Mouse (Mus musculus) right cerebral cortex, postnatal 25 days (tissue): ENCODE data around the gene Popdc2.

Source experiments
- DNase-seq: peaks from one replicate; pipeline ENCODE4 v3.0.0; 2022

Gene Popdc2

DNA sequence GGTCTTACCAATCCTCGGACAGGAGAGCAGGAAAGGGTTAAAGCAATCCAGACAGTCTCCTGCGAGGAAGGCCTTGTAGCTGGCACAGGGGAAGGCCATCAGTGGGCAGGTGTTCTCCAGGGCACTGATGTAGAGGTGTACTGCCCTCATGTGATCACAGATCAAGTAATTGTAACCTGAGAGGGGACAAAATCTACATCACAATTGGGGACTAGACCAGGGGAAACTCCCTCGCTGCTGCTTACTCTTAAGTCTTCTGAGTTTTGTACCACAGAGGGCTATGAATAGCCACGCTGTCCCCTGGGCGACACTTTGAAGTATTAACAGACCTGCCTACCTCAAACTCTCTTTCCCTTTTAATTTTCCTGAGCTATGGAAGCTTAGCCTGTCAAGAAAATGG is 45.6 kb downstream of the Popdc2 start:
- no peak for DNase-seq

DNA sequence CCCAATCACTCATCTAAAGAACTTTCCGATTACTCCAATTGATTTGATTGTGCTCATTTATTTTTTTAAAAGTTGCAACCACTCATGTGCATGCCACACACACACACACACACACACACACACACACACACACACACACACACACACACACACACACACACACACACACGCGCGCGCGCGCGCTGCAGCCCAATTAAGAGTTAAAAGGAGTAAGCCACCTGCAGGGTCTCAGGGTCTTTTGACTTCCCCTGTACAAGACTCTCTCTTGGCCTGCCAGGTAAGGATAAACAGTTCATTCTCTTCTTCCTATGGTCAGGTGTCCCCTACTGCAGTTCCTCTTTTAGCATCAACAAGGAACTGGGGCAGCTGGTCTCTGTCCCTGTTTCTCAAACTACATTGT is 46.4 kb downstream of the Popdc2 start:
- DNase-seq: no peak

DNA sequence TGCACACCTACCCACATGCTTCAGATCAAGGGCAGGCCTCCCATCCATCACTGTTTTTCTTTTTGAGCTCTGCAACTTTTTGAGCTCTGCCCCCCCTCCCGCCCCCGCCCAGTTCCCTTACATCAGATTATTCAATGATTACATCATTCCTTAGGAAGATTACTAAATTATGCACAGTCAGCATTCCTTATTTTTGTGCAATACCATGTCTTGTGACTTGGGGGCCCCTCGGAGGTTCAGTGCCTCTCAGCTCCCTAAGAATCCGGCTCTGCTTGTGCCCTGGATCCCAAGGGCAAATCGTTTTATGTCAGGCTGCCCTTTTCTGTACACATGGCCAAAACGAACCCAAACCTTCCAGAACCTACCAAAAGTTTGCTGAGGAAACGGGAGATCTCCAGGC is 52.9 kb downstream of the Popdc2 start:
- no peak for DNase-seq

DNA sequence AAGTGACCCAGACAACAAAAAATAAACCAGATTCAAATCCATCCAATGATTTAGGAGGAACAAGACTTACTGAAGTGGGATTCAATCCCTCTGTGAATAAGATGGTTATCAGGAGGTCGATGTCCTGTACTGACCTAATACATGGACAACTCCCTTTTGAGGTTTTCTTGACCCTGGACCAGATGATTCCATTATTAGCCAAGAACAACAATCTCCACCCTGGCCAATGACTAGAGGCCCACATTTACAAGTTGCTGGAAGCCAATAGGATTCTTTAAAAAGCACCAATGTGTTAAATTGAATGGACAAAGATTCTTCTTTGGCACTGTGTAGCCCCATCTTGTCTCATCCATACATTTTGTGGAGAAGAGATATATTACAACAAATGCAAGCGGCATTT is 63.4 kb downstream of the Popdc2 start:
- no peak for DNase-seq

DNA sequence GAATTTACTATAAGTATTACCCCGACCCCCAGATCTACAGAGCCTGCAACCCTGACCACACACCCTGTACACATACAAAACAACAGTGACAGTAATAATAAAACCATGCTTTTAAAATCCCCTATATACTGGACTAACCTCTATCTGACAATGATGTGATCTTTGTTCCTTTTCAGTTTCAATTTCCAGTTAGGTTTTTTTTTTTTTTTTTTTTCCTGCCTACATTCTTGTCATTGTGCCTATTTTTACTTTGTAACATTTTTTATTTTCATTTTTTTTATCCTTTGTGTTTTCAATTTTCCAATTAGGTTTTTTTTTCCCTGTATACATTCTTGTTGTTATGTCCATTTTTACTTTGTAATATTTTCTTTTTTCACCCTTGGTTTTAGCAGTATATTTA is 63.8 kb downstream of the Popdc2 start:
- no peak for DNase-seq
